Comparison of ENCODE assay signal across 9 mouse cellular contexts in genomic region chr2:168491791-168492190, GRCm38 (mm10).
DNase-seq lines count a peak whose midpoint lies in the region; ATAC-seq and TF ChIP-seq lines count a peak whose summit lies in the region.
"Had no signal": no experiment of that assay in that cellular context is flagged by ENCODE, and none has a peak within 500 bp of the region (broad histone marks: within the 10 kb centered on the region; RNA-seq: fewer than 3 reads in every experiment).

No protein-coding gene starts in this region.

- peak; percentile 10 for DNase-seq in lung, embryonic 14.5 days
- DNase-seq in lung, postnatal 10 days = no peak
- DNase-seq in Patski (ENCODE audit: low read depth, low spot score) = peak; percentile 83
- DNase-seq in gastrocnemius, postnatal 25 days = no peak

- 57% methylated on average over 7 of the region's 7 CpGs for WGBS in lung, embryonic 14.5 days
- WGBS in heart, embryonic 12.5 days = 56% methylated on average over 7 of the region's 7 CpGs
- WGBS in limb, embryonic 13.5 days = 66% methylated on average over 7 of the region's 7 CpGs
- 81% methylated on average over 7 of the region's 7 CpGs for WGBS in hindbrain, embryonic 12.5 days

- H3K9me3 ChIP-seq in lung, embryonic 14.5 days (ENCODE audit: low read depth, low read length) = no peaks in the 10 kb centered on the region
- H3K9me3 ChIP-seq in heart, embryonic 12.5 days (replicated peaks) = no peaks in the 10 kb centered on the region
- no peaks in the 10 kb centered on the region for H3K9me3 ChIP-seq in limb, embryonic 13.5 days
- no peaks in the 10 kb centered on the region for H3K9me3 ChIP-seq in hindbrain, embryonic 12.5 days (replicated peaks)

- no peaks in the 10 kb centered on the region for H3K36me3 ChIP-seq in lung, embryonic 14.5 days (ENCODE audit: insufficient read depth)
- peaks cover 11% of the 10 kb centered on the region; the same call in 1 of the 2 replicates for H3K36me3 ChIP-seq in heart, embryonic 12.5 days
- peaks cover 6% of the 10 kb centered on the region; the same call in 1 of the 2 replicates for H3K36me3 ChIP-seq in limb, embryonic 13.5 days
- H3K36me3 ChIP-seq in hindbrain, embryonic 12.5 days = no peaks in the 10 kb centered on the region
- H3K36me3 ChIP-seq: G1E had no signal

- CTCF ChIA-PET in Patski (lab: Charles Lee) = interaction anchor here (0.8 to 1.2 kb wide), 2 partner anchors 33 to 135 kb away, joined by 3 read pairs; no protein-coding TSS in a partner anchor

- H3K4me1 ChIP-seq in lung, embryonic 14.5 days (ENCODE audit: insufficient read depth) = no peaks in the 10 kb centered on the region
- peaks cover 20% of the 10 kb centered on the region for H3K4me1 ChIP-seq in heart, embryonic 12.5 days (replicated peaks)
- 0 out of 2 replicates have a peak, but pooled peaks cover 6% of the 10 kb centered on the region for H3K4me1 ChIP-seq in limb, embryonic 13.5 days
- H3K4me1 ChIP-seq in hindbrain, embryonic 12.5 days = no peaks in the 10 kb centered on the region

- ATAC-seq in lung, embryonic 14.5 days (ENCODE audit: insufficient read depth) = no peak
- ATAC-seq in Patski = peak; percentile 98
- peak; percentile 75 for ATAC-seq in heart, embryonic 12.5 days (ENCODE audit: insufficient number of reproducible peaks, low FRiP score)
- no peak for ATAC-seq in limb, embryonic 13.5 days (ENCODE audit: low FRiP score, low read depth)
- no peak for ATAC-seq in megakaryocyte progenitor cell, adult 5-6 weeks (replicated peaks; ENCODE audit: poor library complexity)
- ATAC-seq in hindbrain, embryonic 12.5 days (ENCODE audit: low FRiP score) = no peak

- H3K4me3 ChIP-seq in lung, embryonic 14.5 days (ENCODE audit: low read depth, low read length) = no peak overlapping the region
- H3K4me3 ChIP-seq in heart, embryonic 12.5 days = no peak overlapping the region
- H3K4me3 ChIP-seq in limb, embryonic 13.5 days = no peak overlapping the region
- H3K4me3 ChIP-seq in hindbrain, embryonic 12.5 days = no peak overlapping the region

- no peaks in the 10 kb centered on the region for H3K27me3 ChIP-seq in lung, embryonic 14.5 days (ENCODE audit: insufficient read depth, low read length)
- H3K27me3 ChIP-seq in Patski = no peaks in the 10 kb centered on the region
- peaks cover 20% of the 10 kb centered on the region for H3K27me3 ChIP-seq in heart, embryonic 12.5 days (replicated peaks)
- H3K27me3 ChIP-seq in limb, embryonic 13.5 days = no peaks in the 10 kb centered on the region
- no peaks in the 10 kb centered on the region for H3K27me3 ChIP-seq in hindbrain, embryonic 12.5 days

- H3K27ac ChIP-seq in lung, embryonic 14.5 days (ENCODE audit: low read depth) = no peak overlapping the region
- no peak overlapping the region for H3K27ac ChIP-seq in heart, embryonic 12.5 days (ENCODE audit: poor library complexity, severe bottlenecking)
- no peak overlapping the region for H3K27ac ChIP-seq in limb, embryonic 13.5 days
- H3K27ac ChIP-seq in hindbrain, embryonic 12.5 days = no peak overlapping the region

- POLR2A ChIA-PET in Patski (lab: Charles Lee) = interaction anchor here (0.7 kb wide), 1 partner anchor 23 kb away, joined by 3 read pairs; no protein-coding TSS in a partner anchor

- H3K9ac ChIP-seq in lung, embryonic 14.5 days = no peak overlapping the region
- H3K9ac ChIP-seq in heart, embryonic 12.5 days = no peak overlapping the region
- H3K9ac ChIP-seq in limb, embryonic 13.5 days = peak overlapping the region; percentile 43; the same call in 1 of the 2 replicates
- H3K9ac ChIP-seq in hindbrain, embryonic 12.5 days = no peak overlapping the region

- no peak overlapping the region for H3K4me2 ChIP-seq in lung, embryonic 14.5 days
- H3K4me2 ChIP-seq in heart, embryonic 12.5 days = no peak overlapping the region
- no peak overlapping the region for H3K4me2 ChIP-seq in limb, embryonic 13.5 days (replicated peaks)
- no peak overlapping the region for H3K4me2 ChIP-seq in hindbrain, embryonic 12.5 days (replicated peaks)

- TF ChIP-seq CTCF in lung, embryonic 14.5 days (IDR thresholded peaks at IDR 0.05; ENCODE audit: low read depth) = no peak
- no peak for TF ChIP-seq CTCF in Patski (IDR thresholded peaks at IDR 0.05)

- in situ Hi-C loops in Patski (cut with MboI; ENCODE audit: low pct_unique_long_range_greater_than_20kb) = no loop called here

Comparison
In these comparisons a context has a peak if more than half of its experiments do, and no peak if none do; other contexts are left out.
1. DNase-seq: peak in lung, embryonic 14.5 days (single experiment) and Patski (single experiment); none in lung, postnatal 10 days (single experiment) and gastrocnemius, postnatal 25 days (single experiment).
2. ATAC-seq: peak in Patski (single experiment) and heart, embryonic 12.5 days (single experiment); none in lung, embryonic 14.5 days (single experiment), limb, embryonic 13.5 days (single experiment), megakaryocyte progenitor cell, adult 5-6 weeks (single experiment) and hindbrain, embryonic 12.5 days (single experiment).